Mouse (Mus musculus): ENCODE measurements around the gene Olfr203.
"Not testable (repeated sequence)": the region's sequence is repeated elsewhere in the genome, so short reads cannot be mapped to it uniquely, and the experiment has no call there.

Olfr203 gene

DNA sequence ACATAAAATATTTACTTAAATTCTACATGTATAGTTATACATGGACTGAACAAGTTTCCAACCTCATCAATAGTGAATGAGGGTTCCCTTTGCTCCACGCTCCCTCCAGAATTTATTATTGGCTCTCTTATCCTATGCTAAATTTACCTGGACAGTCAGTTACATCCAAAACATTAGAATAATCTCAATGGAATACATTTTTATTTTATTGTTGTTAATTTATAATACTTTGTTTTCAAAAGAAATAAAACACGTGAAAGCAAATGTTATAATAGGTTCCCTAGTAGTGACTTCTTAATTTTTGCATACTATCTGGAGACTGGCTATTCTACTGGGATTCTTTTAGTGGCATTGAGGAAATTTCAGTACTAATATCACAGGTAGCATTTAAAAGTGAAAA lies at the start of gene Olfr203:
Gene Olfr203, plus strand, starts transcription at position 301 of the 400 bp plus-strand sequence.
- DNase-seq (ENCODE audit: low spot score in 2 of 2), result no peak

- no peak for DNase-seq (ENCODE audit: low spot score in 2 of 2)
Measured at GRCm38 (mm10) chr16:59249684-59250083, 49.0 kb upstream of the Olfr203 start.

- not testable (repeated sequence) for DNase-seq (ENCODE audit: low spot score in 2 of 2)
Measured at GRCm38 (mm10) chr16:59269097-59269496, 29.6 kb upstream of the Olfr203 start.

- not testable (repeated sequence) for DNase-seq (ENCODE audit: low spot score in 2 of 2)
Measured at GRCm38 (mm10) chr16:59272532-59272931, 26.1 kb upstream of the Olfr203 start, which contains the start of gene Olfr201. Gene Olfr201, minus strand, starts transcription at chr16:59272632.

DNA sequence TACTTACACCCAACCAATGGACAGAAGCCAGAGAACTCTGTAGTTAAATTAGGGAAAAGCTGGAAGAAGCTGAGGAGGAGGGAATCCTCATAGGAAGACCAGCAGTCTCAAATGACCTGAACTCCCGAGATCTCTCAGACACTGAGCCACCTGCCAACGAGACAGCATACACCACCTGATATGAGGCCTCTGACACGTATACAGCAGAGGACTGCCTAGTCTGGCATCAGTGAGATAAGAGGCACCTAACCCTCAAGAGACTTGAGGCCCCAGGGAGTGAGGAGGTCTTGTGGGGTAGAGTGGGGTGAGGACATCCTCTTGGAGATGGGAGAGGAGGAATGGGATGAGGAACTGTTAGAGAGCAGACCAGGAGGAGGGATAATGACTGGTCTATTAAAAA lies 18.1 kb upstream of the Olfr203 start:
- DNase-seq (ENCODE audit: low spot score in 2 of 2), result no peak

DNA sequence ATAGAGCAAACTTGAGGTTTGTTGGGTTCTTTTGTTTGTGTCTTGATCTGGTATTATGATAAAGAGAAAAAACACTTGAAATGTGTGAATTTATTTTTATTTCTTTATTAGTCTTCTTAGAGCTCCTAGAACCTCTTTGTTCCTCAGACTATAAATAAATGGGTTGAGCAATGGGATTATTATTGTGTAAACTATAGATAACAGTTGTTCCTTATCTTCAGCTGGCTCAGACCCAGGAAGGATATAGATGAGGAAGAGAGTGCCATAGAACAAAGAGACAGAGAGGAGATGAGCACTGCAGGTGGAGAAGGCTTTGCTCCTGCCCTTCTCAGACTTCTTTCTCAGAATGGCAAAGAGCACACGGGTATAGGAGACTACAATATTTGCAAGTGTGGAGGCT lies 15.2 kb upstream of the Olfr203 start:
- DNase-seq (ENCODE audit: low spot score in 2 of 2), result no peak

DNA sequence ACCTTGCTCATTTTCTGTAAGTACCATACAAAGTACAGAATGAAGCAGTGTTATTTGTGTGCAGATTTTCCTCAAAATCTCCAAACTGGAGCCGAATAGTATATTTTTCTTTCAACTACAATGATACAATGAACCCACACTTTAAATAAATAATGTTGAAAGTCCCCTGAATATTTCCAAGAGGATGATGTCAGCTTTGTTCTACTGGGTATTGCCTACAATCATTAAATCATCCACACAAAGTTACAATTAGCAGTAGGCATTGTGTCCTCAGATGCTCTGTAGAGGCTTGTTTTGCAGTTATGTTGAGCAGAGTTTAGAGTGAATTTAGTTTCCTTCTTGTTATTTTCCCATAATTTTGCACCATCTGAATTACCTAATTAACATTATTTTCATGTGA lies 12.0 kb upstream of the Olfr203 start, which contains the start of gene Olfr202:
Gene Olfr202, minus strand, starts transcription at position 101 of the 400 bp plus-strand sequence.
- no peak for DNase-seq (ENCODE audit: low spot score in 2 of 2)

- DNase-seq (ENCODE audit: low spot score in 2 of 2), result not testable (repeated sequence)
Measured at GRCm38 (mm10) chr16:59287576-59287975, 11.1 kb upstream of the Olfr203 start.

- no peak for DNase-seq (ENCODE audit: low spot score in 2 of 2)
Measured at GRCm38 (mm10) chr16:59318148-59318547, 19.5 kb downstream of the Olfr203 start, which contains the start of gene Olfr204. Gene Olfr204, minus strand, starts transcription at chr16:59318248.

GRCm38 (mm10) chr16:59323262-59323661 lies 24.6 kb downstream of the Olfr203 start:
- not testable (repeated sequence) for DNase-seq (ENCODE audit: low spot score in 2 of 2)

DNA sequence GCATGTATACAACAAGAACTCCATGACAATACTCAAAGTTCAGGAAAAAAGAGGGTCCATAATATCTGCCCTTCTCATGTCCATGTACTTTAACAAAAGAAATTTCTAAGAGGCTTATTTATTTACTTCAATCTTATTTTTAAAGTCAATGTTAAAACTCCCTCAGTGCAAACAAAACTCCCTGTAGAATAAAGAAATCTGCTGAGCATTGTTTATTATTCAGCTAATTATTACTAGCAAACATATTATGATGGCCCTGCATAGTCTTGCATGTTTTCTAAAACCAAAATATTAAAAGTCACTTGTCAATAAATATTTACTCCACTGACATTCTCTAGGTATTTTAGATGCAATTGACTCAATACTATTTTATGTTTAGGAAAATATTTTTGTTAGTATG lies 32.4 kb downstream of the Olfr203 start, which contains the start of gene Olfr205:
Gene Olfr205, minus strand, starts transcription at position 101 of the 400 bp plus-strand sequence.
- no peak for DNase-seq (ENCODE audit: low spot score in 2 of 2)

GRCm38 (mm10) chr16:59349146-59349545 lies 50.5 kb downstream of the Olfr203 start, which contains the start of gene Olfr206:
Gene Olfr206, minus strand, starts transcription at chr16:59349246.
- no peak for DNase-seq (ENCODE audit: low spot score in 2 of 2)
